Comparison of ENCODE assay signal across 8 mouse cellular contexts in the genomic region with DNA sequence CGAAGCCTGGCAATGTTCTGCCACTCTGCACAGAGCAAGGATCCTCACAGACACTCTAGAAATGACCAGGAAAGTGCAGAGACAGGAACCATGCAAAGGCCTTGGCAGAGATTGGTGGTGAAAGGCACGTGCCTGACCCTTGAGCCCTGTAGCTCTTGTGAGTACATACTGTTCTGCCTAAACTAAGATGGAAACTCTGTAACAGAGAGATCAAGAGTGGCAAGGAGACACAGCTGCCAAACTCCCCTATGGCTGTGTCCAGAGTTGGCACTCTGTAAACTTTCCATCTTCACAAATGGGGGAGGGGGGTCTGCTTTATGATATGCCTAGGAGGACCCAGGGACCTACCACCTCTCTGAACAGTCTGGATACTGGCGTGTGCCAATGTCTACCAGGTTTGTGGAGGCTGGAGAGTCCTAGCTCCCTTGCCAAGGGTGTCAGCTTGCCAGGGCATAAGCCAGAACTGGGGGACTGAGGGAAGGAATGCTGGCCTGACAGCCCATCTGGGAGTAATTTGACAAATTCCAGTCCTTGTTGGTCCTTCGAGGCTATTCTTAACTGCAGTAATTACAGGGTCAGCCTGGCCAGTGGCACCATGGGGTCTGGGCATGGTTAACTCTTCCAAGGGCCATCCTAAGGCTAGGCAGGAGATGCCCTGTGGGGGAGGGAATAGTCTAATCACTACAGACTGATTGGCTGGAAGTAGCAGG. TPM values are rescaled to one million over a fixed set of nuclear protein-coding genes. Genes with fewer than 3 reads are reported as not detected.
DNase-seq lines count a peak whose midpoint lies in the region; ATAC-seq lines count a peak whose summit lies in the region.
"Had no signal": no experiment of that assay in that cellular context is flagged by ENCODE, and none has a peak within 500 bp of the region (broad histone marks: within the 10 kb centered on the region; RNA-seq: fewer than 3 reads in every experiment).

No protein-coding gene starts in this region.

- 69% methylated on average over 4 of the region's 4 CpGs for WGBS in kidney, embryonic 16.5 days
- WGBS in limb, embryonic 11.5 days, result 48% methylated on average over 4 of the region's 4 CpGs
- WGBS in hindbrain, embryonic 16.5 days, result 66% methylated on average over 4 of the region's 4 CpGs

- ATAC-seq in kidney, embryonic 16.5 days (ENCODE audit: low FRiP score, low TSS enrichment), result no peak
- ATAC-seq in limb, embryonic 11.5 days (ENCODE audit: insufficient number of reproducible peaks, low FRiP score, low TSS enrichment, low read depth), result no peak
- ATAC-seq in hindbrain, embryonic 16.5 days, result no peak

- H3K4me2 ChIP-seq in kidney, embryonic 16.5 days (replicated peaks; ENCODE audit: low read depth, low read length), result no peak overlapping the region
- no peak overlapping the region; the same call in 1 of the 2 replicates for H3K4me2 ChIP-seq in limb, embryonic 11.5 days (ENCODE audit: low read depth, severe bottlenecking)
- no peak overlapping the region for H3K4me2 ChIP-seq in hindbrain, embryonic 16.5 days (ENCODE audit: low read length)

- H3K27me3 ChIP-seq in kidney, embryonic 16.5 days (ENCODE audit: insufficient read depth, low read length), result no peaks in the 10 kb centered on the region
- no peaks in the 10 kb centered on the region for H3K27me3 ChIP-seq in limb, embryonic 11.5 days (ENCODE audit: control insufficient read depth, insufficient read depth, low read length)
- no peaks in the 10 kb centered on the region for H3K27me3 ChIP-seq in hindbrain, embryonic 16.5 days (replicated peaks; ENCODE audit: control insufficient read depth, insufficient read depth, low read length)

- no peak overlapping the region for H3K27ac ChIP-seq in kidney, embryonic 16.5 days (ENCODE audit: low read length)
- peak overlapping the region; percentile 92 for H3K27ac ChIP-seq in limb, embryonic 11.5 days (replicated peaks; ENCODE audit: low read depth, low read length)
- H3K27ac ChIP-seq in hindbrain, embryonic 16.5 days (ENCODE audit: low read depth, low read length), result no peak overlapping the region

- peaks cover 34% of the 10 kb centered on the region for H3K36me3 ChIP-seq in kidney, embryonic 16.5 days (ENCODE audit: insufficient read depth, low read length)
- H3K36me3 ChIP-seq in limb, embryonic 11.5 days (ENCODE audit: control insufficient read depth, insufficient read depth, low read length), result peaks cover 23% of the 10 kb centered on the region; the same call in 1 of the 2 replicates
- 0 out of 2 replicates have a peak, but pooled peaks cover 2% of the 10 kb centered on the region for H3K36me3 ChIP-seq in hindbrain, embryonic 16.5 days (ENCODE audit: control insufficient read depth, insufficient read depth, low read length)

- peaks cover 40% of the 10 kb centered on the region for H3K4me1 ChIP-seq in kidney, embryonic 16.5 days (ENCODE audit: insufficient read depth, low read length)
- peaks cover 84% of the 10 kb centered on the region for H3K4me1 ChIP-seq in limb, embryonic 11.5 days (ENCODE audit: control insufficient read depth, insufficient read depth, low read length)
- H3K4me1 ChIP-seq in hindbrain, embryonic 16.5 days (ENCODE audit: control insufficient read depth, insufficient read depth, low read depth, low read length), result peaks cover 4% of the 10 kb centered on the region; the same call in 1 of the 2 replicates

- DNase-seq in kidney, adult 8-10 months, result peak; percentile 55 to 80
- peak; percentile 88 for DNase-seq in cerebellum, adult 11-12 months
- peak; percentile 70 to 76 for DNase-seq in cerebellum, postnatal 36 days
- peak; percentile 56 for DNase-seq in limb, embryonic 11.5 days (ENCODE audit: low spot score)
- DNase-seq in left cerebral cortex, adult 8-10 months (ENCODE audit: low spot score in 2 of 2), result no peak

- no peaks in the 10 kb centered on the region for H3K9me3 ChIP-seq in kidney, embryonic 16.5 days (ENCODE audit: low read length)
- H3K9me3 ChIP-seq in limb, embryonic 11.5 days (ENCODE audit: control insufficient read depth, low read length), result no peaks in the 10 kb centered on the region
- H3K9me3 ChIP-seq in hindbrain, embryonic 16.5 days (ENCODE audit: control insufficient read depth, low read length), result no peaks in the 10 kb centered on the region

- no peak overlapping the region for H3K4me3 ChIP-seq in kidney, embryonic 16.5 days (ENCODE audit: low read length)
- no peak overlapping the region for H3K4me3 ChIP-seq in limb, embryonic 11.5 days (ENCODE audit: low read depth, low read length)
- no peak overlapping the region for H3K4me3 ChIP-seq in hindbrain, embryonic 16.5 days (ENCODE audit: low read length)
- H3K4me3 ChIP-seq: erythroblast, embryonic 14.5 days had no signal

- H3K9ac ChIP-seq in kidney, embryonic 16.5 days (replicated peaks; ENCODE audit: low read length), result no peak overlapping the region
- H3K9ac ChIP-seq in limb, embryonic 11.5 days (ENCODE audit: low read length), result 0 out of 2 replicates have a peak overlapping the region, but pooled peaks have one; percentile 32
- H3K9ac ChIP-seq in hindbrain, embryonic 16.5 days (ENCODE audit: low read depth, low read length), result no peak overlapping the region

RNA-seq across cellular contexts. Expression of gene Dnaja3, which starts 13.1 kb away (rescaled TPM):
- 89.6 and 95.3 TPM in 2 replicates for polyA plus RNA-seq in kidney, embryonic 16.5 days (2015; fragmentation: Nextera tagmentation; extraction: Ambion mirVana)
- polyA plus RNA-seq in limb, embryonic 11.5 days (2014; fragmentation: Nextera tagmentation; extraction: Ambion mirVana), result 56.5 and 59.1 TPM in 2 replicates
- polyA plus RNA-seq in hindbrain, embryonic 16.5 days (2015; fragmentation: Nextera tagmentation; extraction: Ambion mirVana), result 70.6 and 71.9 TPM in 2 replicates
- 10 to 100 TPM; 63.0 to 66.1 (median 65.1) TPM for total RNA-seq in left cerebral cortex, adult 8-10 months (2022)

RNA-seq across cellular contexts. Expression of gene Vasn, which starts 13.1 kb away (rescaled TPM):
- 26.8 TPM in 2 replicates for polyA plus RNA-seq in kidney, embryonic 16.5 days (2015; fragmentation: Nextera tagmentation; extraction: Ambion mirVana)
- polyA plus RNA-seq in limb, embryonic 11.5 days (2014; fragmentation: Nextera tagmentation; extraction: Ambion mirVana), result 20.2 and 22.3 TPM in 2 replicates
- polyA plus RNA-seq in hindbrain, embryonic 16.5 days (2015; fragmentation: Nextera tagmentation; extraction: Ambion mirVana), result 6.0 and 7.0 TPM in 2 replicates
- total RNA-seq in left cerebral cortex, adult 8-10 months (2022), result 10 to 100 TPM in 2 of 4 experiments, 1 to 10 TPM in 2; 8.5 to 10.4 (median 9.9) TPM

RNA-seq across cellular contexts. Expression of gene Coro7, which starts 26.7 kb away (rescaled TPM):
- 21.4 and 24.0 TPM in 2 replicates for polyA plus RNA-seq in kidney, embryonic 16.5 days (2015; fragmentation: Nextera tagmentation; extraction: Ambion mirVana)
- 13.1 and 15.7 TPM in 2 replicates for polyA plus RNA-seq in limb, embryonic 11.5 days (2014; fragmentation: Nextera tagmentation; extraction: Ambion mirVana)
- 32.1 and 36.6 TPM in 2 replicates for polyA plus RNA-seq in hindbrain, embryonic 16.5 days (2015; fragmentation: Nextera tagmentation; extraction: Ambion mirVana)
- 10 to 100 TPM; 88.7 to 98.8 (median 95.6) TPM for total RNA-seq in left cerebral cortex, adult 8-10 months (2022)

RNA-seq across cellular contexts. Expression of gene Pam16, which starts 28.1 kb away (rescaled TPM):
- polyA plus RNA-seq in kidney, embryonic 16.5 days (2015; fragmentation: Nextera tagmentation; extraction: Ambion mirVana), result 67.8 and 80.4 TPM in 2 replicates
- 107 and 115 TPM in 2 replicates for polyA plus RNA-seq in limb, embryonic 11.5 days (2014; fragmentation: Nextera tagmentation; extraction: Ambion mirVana)
- polyA plus RNA-seq in hindbrain, embryonic 16.5 days (2015; fragmentation: Nextera tagmentation; extraction: Ambion mirVana), result 139 and 150 TPM in 2 replicates
- 10 to 100 TPM; 79.9 to 99.6 (median 92.2) TPM for total RNA-seq in left cerebral cortex, adult 8-10 months (2022)

RNA-seq across cellular contexts. Expression of gene Glis2, which starts 58.3 kb away (rescaled TPM):
- 43.6 and 53.6 TPM in 2 replicates for polyA plus RNA-seq in kidney, embryonic 16.5 days (2015; fragmentation: Nextera tagmentation; extraction: Ambion mirVana)
- 26.2 and 27.4 TPM in 2 replicates for polyA plus RNA-seq in limb, embryonic 11.5 days (2014; fragmentation: Nextera tagmentation; extraction: Ambion mirVana)
- 13.0 and 14.2 TPM in 2 replicates for polyA plus RNA-seq in hindbrain, embryonic 16.5 days (2015; fragmentation: Nextera tagmentation; extraction: Ambion mirVana)
- total RNA-seq in left cerebral cortex, adult 8-10 months (2022), result 10 to 100 TPM; 11.1 to 20.7 (median 16.6) TPM

Comparison
In these comparisons a context has a peak if more than half of its experiments do, and no peak if none do; other contexts are left out.
1. DNase-seq: peak in kidney, adult 8-10 months (2 of 2), cerebellum, adult 11-12 months (single experiment), cerebellum, postnatal 36 days (2 of 2) and limb, embryonic 11.5 days (single experiment); none in left cerebral cortex, adult 8-10 months (0 of 2).